Mouse (Mus musculus) ES-CJ7 (cell line): ENCODE results near the gene Evi2.

Experiments
- DNase-seq: peaks from one replicate; pipeline ENCODE4 v3.0.0; 2011; ENCODE audit warnings: low read depth, low spot score

Evi2 gene

GRCm38 (mm10) chr11:79526549-79526948 lies 3.8 kb downstream of the Evi2 start:
- DNase-seq, result no peak

- no peak for DNase-seq
Measured at GRCm38 (mm10) chr11:79524310-79524575, 6.1 kb downstream of the Evi2 start.

DNA sequence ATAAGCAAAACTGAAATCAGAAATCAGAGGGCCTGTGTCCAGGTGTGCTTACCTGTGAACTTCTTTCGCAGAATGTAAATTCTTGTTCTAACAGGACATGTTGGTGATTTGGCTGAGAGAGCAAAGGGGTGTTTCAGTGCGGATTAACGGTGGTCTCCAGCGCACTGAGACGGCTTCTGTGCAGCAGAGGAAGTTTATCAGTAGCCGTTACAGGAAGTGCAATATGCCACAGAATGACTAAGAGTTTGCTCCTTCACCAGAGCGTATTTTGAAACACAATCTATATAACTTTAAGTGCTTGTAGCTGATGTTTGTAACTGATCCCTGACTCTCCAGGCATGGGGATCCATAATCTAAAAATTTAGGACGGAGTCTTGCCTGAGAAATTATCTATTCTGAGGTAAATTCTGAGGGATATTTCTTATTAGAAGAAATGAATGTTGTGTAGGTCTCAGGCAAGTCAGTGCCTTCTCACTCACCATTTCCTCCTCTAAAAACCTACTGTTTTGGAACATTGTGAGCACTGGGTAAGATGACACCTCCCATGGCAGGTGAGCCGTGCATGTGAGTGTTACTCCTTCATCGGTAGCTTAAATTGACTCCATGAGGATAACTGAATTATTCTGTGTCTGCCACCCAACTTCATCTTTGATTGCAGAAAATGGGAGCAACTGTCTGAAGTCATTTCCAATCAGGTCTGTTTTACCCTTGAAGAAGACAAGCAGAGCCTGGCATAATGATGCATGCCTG lies 6.7 kb downstream of the Evi2 start, which contains the start of gene Evi2b:
Gene Evi2b, minus strand, starts transcription at position 203 of the 750 bp plus-strand sequence.
- DNase-seq, result no peak

DNA sequence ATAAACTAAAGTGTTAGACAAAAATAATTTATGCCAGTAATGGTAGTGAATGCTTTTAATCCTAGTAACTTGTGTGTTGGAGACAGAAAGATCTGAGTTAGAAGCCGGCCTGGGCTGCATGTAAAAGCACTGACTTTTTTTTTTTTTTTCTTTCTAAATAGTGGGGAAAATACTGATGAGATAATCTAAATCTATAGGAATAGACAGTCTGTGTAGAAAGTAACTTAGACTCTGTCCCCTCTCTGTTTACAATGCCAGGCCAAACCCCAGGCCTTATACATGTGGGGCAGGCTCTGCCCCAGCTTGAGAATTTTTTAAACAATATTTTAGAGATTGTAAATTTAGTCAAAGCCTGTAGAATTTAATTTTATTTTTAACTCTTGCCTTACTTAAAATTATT lies 7.4 kb downstream of the Evi2 start:
- DNase-seq, result no peak

- DNase-seq, result no peak
Measured at GRCm38 (mm10) chr11:79521930-79522329, 8.5 kb downstream of the Evi2 start.

GRCm38 (mm10) chr11:79520772-79521171 lies 9.6 kb downstream of the Evi2 start:
- no peak for DNase-seq

- DNase-seq, result no peak
Measured at GRCm38 (mm10) chr11:79519878-79520291, 10.5 kb downstream of the Evi2 start.

GRCm38 (mm10) chr11:79519299-79519698 lies 11.1 kb downstream of the Evi2 start:
- no peak for DNase-seq

- DNase-seq, result no peak
Measured at GRCm38 (mm10) chr11:79515798-79516197, 14.6 kb downstream of the Evi2 start.

GRCm38 (mm10) chr11:79515331-79515730 lies 15.1 kb downstream of the Evi2 start:
- no peak for DNase-seq

GRCm38 (mm10) chr11:79511970-79512369 lies 18.4 kb downstream of the Evi2 start:
- DNase-seq, result no peak

GRCm38 (mm10) chr11:79504506-79504905 lies 25.9 kb downstream of the Evi2 start:
- DNase-seq, result no peak

GRCm38 (mm10) chr11:79503845-79504244 lies 26.5 kb downstream of the Evi2 start, which contains the start of gene Omg:
TSS of gene Omg (minus strand) at chr11:79504084.
- no peak for DNase-seq

DNA sequence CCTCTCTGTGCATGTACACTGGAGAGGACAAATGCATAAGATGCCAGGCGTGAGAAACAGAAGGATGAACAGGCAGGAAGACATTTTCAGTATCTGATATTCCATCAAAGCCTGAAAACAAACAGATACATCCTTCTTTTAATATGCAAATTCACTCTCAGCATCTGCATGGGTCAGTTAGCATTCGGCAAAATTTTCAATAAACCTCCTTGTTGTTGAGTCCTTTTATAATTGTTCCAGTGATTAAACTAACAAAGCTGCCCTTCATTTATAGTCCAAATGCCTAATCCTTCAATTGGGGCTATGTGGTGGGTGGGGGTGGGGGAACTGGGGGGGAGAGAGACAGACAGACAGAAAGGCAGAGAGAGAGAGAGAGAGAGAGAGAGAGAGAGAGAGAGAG lies 27.5 kb downstream of the Evi2 start:
- DNase-seq, result no peak

GRCm38 (mm10) chr11:79494976-79495800 lies 35.2 kb downstream of the Evi2 start:
- DNase-seq, result no peak

GRCm38 (mm10) chr11:79484721-79485120 lies 45.7 kb downstream of the Evi2 start:
- no peak for DNase-seq

- DNase-seq, result peak; percentile 26
Measured at GRCm38 (mm10) chr11:79483876-79484528, 46.4 kb downstream of the Evi2 start.

DNA sequence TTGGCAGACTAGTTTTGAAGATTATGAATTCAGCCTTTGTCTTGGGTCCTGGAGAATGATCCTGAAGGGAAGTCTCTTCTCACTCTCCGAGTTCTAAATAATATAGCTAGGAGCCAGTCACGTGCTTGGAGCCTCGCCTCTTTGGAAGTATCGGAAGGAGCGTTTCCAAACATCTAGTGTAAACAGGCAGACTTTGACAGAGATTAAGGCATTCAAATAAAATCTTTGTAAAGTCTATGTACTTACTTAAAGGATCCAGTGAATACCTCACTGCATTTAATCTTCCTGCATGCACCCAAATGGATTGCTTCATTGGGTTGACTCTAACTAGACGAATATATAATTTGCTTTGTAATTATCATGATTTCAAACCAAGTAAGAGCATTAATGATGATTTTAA lies 47.0 kb downstream of the Evi2 start:
- no peak for DNase-seq

GRCm38 (mm10) chr11:79468097-79468496 lies 62.3 kb downstream of the Evi2 start:
- no peak for DNase-seq
